8 mouse cellular contexts compared by ENCODE assay signal in the genomic region with DNA sequence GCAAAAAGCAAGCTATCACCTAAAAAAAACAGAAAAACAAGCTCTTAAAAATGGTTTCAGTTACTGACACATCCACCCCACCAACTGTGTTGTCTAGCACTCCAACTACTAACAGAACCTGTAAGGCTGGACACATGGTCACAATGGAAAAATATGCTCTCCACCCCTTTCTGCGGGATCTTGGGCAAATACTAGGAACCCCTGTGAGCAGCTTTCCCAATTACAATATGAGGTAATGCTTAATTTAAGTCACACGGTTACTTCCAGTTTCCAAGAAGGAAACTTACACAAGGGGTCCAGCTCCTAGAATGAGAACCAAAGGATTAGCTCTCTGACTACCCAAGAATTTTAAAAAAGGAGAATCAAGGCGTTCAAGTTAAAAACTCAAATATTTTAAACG. TPM values are rescaled to one million over a fixed set of nuclear protein-coding genes. Genes with fewer than 3 reads are reported as not detected.
DNase-seq lines count a peak whose midpoint lies in the region; ATAC-seq lines count a peak whose summit lies in the region.

No protein-coding gene starts in this region.

- peak overlapping the region; percentile 80 for H3K4me2 ChIP-seq in heart, embryonic 16.5 days (ENCODE audit: low read depth, low read length)
- H3K4me2 ChIP-seq in intestine, embryonic 16.5 days (ENCODE audit: low read depth, low read length): peak overlapping the region; percentile 71
- peak overlapping the region; percentile 75 for H3K4me2 ChIP-seq in midbrain, embryonic 14.5 days (ENCODE audit: low read length)

- peak overlapping the region; percentile 97 for H3K4me3 ChIP-seq in heart, embryonic 16.5 days (ENCODE audit: low read length)
- H3K4me3 ChIP-seq in embryonic facial prominence, embryonic 10.5 days: peak overlapping the region; percentile 92
- H3K4me3 ChIP-seq in intestine, embryonic 16.5 days (ENCODE audit: low read length): peak overlapping the region; percentile 93
- H3K4me3 ChIP-seq in midbrain, embryonic 14.5 days (replicated peaks; ENCODE audit: low read depth, low read length): peak overlapping the region; percentile 80

- H3K9me3 ChIP-seq in heart, embryonic 16.5 days (replicated peaks; ENCODE audit: control insufficient read depth, low read length): no peaks in the 10 kb centered on the region
- no peaks in the 10 kb centered on the region for H3K9me3 ChIP-seq in embryonic facial prominence, embryonic 10.5 days
- no peaks in the 10 kb centered on the region for H3K9me3 ChIP-seq in intestine, embryonic 16.5 days (ENCODE audit: control insufficient read depth, low read length)
- H3K9me3 ChIP-seq in midbrain, embryonic 14.5 days (ENCODE audit: control insufficient read depth, low read length): no peaks in the 10 kb centered on the region

- ATAC-seq in heart, embryonic 16.5 days (replicated peaks; ENCODE audit: extremely low read depth, insufficient read depth, low FRiP score): no peak
- ATAC-seq in intestine, embryonic 16.5 days: no peak
- ATAC-seq in midbrain, embryonic 14.5 days (ENCODE audit: low FRiP score, low TSS enrichment): no peak
- ATAC-seq in activated CD4-positive, CD25-positive, alpha-beta regulatory T cell, adult 4 months: no peak

- H3K4me1 ChIP-seq in heart, embryonic 16.5 days (ENCODE audit: control insufficient read depth, insufficient read depth, low read length): peaks cover 12% of the 10 kb centered on the region
- peaks cover 10% of the 10 kb centered on the region for H3K4me1 ChIP-seq in embryonic facial prominence, embryonic 10.5 days
- H3K4me1 ChIP-seq in intestine, embryonic 16.5 days (ENCODE audit: control insufficient read depth, insufficient read depth, low read length): peaks cover 5% of the 10 kb centered on the region; the same call in 1 of the 2 replicates
- H3K4me1 ChIP-seq in midbrain, embryonic 14.5 days (ENCODE audit: control insufficient read depth, insufficient read depth, low read length): peaks cover 7% of the 10 kb centered on the region; the same call in 1 of the 2 replicates

- WGBS in heart, embryonic 16.5 days: 41% methylated on average over 4 of the region's 4 CpGs
- 51% methylated on average over 4 of the region's 4 CpGs for WGBS in embryonic facial prominence, embryonic 10.5 days
- 38% methylated on average over 4 of the region's 4 CpGs for WGBS in intestine, embryonic 16.5 days
- 38% methylated on average over 4 of the region's 4 CpGs for WGBS in midbrain, embryonic 14.5 days

- H3K27ac ChIP-seq in heart, embryonic 16.5 days (ENCODE audit: low read length): peak overlapping the region; percentile 0; the same call in 1 of the 2 replicates
- H3K27ac ChIP-seq in embryonic facial prominence, embryonic 10.5 days (replicated peaks): no peak overlapping the region
- no peak overlapping the region for H3K27ac ChIP-seq in intestine, embryonic 16.5 days (ENCODE audit: low read length)
- H3K27ac ChIP-seq in midbrain, embryonic 14.5 days (replicated peaks; ENCODE audit: low read depth, low read length): no peak overlapping the region

- peaks cover 20% of the 10 kb centered on the region for H3K36me3 ChIP-seq in heart, embryonic 16.5 days (ENCODE audit: control insufficient read depth, insufficient read depth)
- H3K36me3 ChIP-seq in embryonic facial prominence, embryonic 10.5 days (replicated peaks): peaks cover 38% of the 10 kb centered on the region
- H3K36me3 ChIP-seq in intestine, embryonic 16.5 days (ENCODE audit: control insufficient read depth, insufficient read depth, low read length): no peaks in the 10 kb centered on the region
- peaks cover 26% of the 10 kb centered on the region for H3K36me3 ChIP-seq in midbrain, embryonic 14.5 days (ENCODE audit: control insufficient read depth, insufficient read depth, low read length)

- no peak for DNase-seq in heart, postnatal 4 days
- DNase-seq in embryonic facial prominence, embryonic 10.5 days (ENCODE audit: low spot score): no peak
- DNase-seq in midbrain, embryonic 14.5 days: no peak
- no peak for DNase-seq in T-cell, adult 2 months (ENCODE audit: low spot score)
- DNase-seq in right cerebral cortex, postnatal 14 days: no peak

- no peaks in the 10 kb centered on the region for H3K27me3 ChIP-seq in heart, embryonic 16.5 days (ENCODE audit: control insufficient read depth, insufficient read depth, low read length)
- H3K27me3 ChIP-seq in embryonic facial prominence, embryonic 10.5 days (replicated peaks; ENCODE audit: low read depth, poor library complexity, severe bottlenecking): no peaks in the 10 kb centered on the region
- H3K27me3 ChIP-seq in intestine, embryonic 16.5 days (replicated peaks; ENCODE audit: control insufficient read depth, insufficient read depth, low read length): no peaks in the 10 kb centered on the region
- no peaks in the 10 kb centered on the region for H3K27me3 ChIP-seq in midbrain, embryonic 14.5 days (ENCODE audit: control insufficient read depth, insufficient read depth, low read length)

- H3K9ac ChIP-seq in heart, embryonic 16.5 days (ENCODE audit: low read length): peak overlapping the region; percentile 100
- peak overlapping the region; percentile 95 for H3K9ac ChIP-seq in intestine, embryonic 16.5 days (ENCODE audit: low read depth, low read length)
- H3K9ac ChIP-seq in midbrain, embryonic 14.5 days (replicated peaks; ENCODE audit: low read length): no peak overlapping the region

RNA-seq across cellular contexts. Expression of a gene that starts 1.3 kb away (rescaled TPM):
- 1.8 and 4.4 TPM in 2 replicates for polyA plus RNA-seq in heart, embryonic 16.5 days (2015; fragmentation: Nextera tagmentation; extraction: Ambion mirVana)
- total RNA-seq in heart, postnatal 4 days (2021): 10 to 100 TPM; 38.7 to 39.1 TPM
- 6.4 and 6.9 TPM in 2 replicates for polyA plus RNA-seq in embryonic facial prominence, embryonic 10.5 days (2016; fragmentation: Nextera tagmentation; extraction: Ambion mirVana)
- polyA plus RNA-seq in intestine, embryonic 16.5 days (2015; fragmentation: Nextera tagmentation; extraction: Ambion mirVana): 0.36 and 0.67 TPM in 2 replicates
- polyA plus RNA-seq in midbrain, embryonic 14.5 days (2014; fragmentation: Nextera tagmentation; extraction: Ambion mirVana): 3.3 and 3.6 TPM in 2 replicates
- 1 to 10 TPM; 3.0 to 3.7 TPM for polyA plus RNA-seq in activated CD4-positive, CD25-positive, alpha-beta regulatory T cell, adult 4 months (2017; shearing (Covaris generic))
